Mouse (Mus musculus) liver (tissue): ENCODE data around the gene Igfbp3.

ENCODE experiments used
- DNase-seq: peaks from one replicate; pipeline ENCODE4 v3.0.0-alpha.2; 2020; ENCODE audit warnings: mixed read lengths

Igfbp3 gene

DNA sequence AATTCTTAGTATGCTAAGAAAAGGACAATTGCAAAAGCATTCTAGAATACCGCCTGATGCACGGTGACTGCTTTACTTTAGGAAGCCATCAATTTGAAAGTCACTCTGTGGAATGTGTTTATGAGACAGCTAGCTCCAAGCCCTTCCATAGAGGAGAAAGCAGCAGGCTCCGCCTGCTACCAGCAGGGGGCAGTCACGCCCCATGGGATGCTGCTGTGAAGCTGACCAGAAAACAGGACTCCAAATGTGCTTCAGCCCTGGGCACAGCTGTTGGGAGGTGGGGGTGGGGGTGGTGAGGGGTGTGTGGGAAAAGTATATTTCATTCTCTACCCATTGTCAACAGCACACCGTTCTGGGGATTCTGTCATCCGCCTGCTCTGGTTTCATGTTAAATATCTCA is 3.4 kb downstream of the Igfbp3 start:
- peak; percentile 67 for DNase-seq

DNA sequence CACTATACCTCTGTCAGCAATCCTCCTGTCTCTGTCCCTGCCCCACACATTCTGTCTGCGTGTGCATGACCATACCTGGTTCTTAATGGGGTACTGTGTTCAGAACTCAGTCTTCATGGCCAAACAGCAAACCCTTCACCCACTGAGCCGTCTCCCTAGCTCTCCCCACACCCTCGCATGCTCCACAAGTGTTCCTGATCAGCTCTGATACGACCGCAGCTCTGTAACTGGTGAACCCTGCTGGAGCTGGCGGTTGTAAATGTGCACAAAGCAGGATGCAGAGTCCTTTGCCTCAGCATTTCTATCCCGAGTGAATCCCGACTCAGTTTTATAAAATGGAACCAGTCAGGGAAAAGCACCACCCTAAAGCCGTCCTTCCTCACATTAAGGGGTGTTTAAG is 9.9 kb downstream of the Igfbp3 start:
- no peak for DNase-seq

DNA sequence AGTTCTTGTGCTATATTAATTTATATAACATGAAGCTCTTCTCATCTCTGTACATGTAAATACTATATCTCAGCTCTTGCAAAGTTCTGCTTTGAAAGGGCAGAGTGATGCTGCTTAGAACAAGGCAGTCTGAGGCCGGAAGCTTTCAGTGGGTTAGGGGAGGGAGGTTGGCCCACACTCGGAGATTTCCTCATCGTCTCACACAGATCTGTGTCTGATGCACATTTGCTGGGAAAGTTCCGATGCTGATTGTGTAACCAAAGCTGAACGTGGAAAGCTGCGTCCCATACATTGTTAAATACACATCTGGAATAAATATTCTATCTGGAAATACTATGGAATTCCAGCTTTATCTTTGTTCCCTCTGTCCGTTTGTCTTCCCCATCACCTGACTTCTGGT is 11.5 kb downstream of the Igfbp3 start:
- no peak for DNase-seq

DNA sequence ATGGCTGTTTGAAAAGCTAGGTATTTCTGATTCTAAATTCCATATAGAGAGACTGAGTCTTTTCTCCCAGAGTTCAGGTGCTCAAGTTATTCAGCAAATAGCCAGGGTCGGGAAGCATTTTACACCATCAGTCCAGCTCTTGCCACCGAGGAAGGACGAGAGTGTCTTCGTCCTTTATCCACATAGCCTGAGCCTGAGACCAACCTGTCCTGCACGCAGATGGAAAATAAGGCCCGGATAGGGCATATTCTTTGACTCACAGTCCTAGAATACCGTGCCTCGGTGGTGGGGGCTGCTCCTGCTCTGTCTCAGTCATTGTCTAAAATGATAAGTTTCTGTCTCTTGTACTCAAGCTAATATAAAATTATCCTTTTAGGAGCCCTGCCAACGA is 13.3 kb downstream of the Igfbp3 start:
- no peak for DNase-seq

DNA sequence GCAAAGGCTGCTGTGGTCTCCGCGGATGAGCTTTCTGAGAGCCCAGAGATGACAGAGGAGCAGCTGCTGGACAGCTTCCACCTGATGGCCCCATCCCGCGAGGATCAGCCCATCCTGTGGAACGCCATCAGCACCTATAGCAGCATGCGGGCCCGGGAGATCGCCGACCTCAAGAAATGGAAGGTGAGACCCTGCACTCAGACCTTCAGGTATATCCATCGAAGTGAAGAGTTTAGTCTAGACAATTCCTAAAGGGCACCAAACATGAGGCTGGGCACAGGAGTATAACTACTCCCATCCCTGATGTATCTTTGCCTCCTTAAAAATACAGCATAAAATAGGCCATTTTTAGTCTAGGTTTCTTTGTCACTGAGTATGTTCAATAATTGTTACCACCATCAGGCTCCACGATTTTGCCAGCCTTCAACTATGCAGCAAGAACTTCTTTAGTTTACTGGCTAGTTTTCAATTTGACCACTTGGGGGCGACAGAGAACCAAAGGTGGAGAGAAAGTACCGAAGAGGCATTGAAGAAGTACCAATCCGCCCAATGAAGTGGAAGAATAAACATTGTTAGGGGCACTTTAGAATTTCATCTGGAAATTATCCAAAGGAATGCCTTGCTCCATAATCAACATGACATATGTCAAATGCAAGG is 13.9 kb downstream of the Igfbp3 start:
- DNase-seq = no peak

DNA sequence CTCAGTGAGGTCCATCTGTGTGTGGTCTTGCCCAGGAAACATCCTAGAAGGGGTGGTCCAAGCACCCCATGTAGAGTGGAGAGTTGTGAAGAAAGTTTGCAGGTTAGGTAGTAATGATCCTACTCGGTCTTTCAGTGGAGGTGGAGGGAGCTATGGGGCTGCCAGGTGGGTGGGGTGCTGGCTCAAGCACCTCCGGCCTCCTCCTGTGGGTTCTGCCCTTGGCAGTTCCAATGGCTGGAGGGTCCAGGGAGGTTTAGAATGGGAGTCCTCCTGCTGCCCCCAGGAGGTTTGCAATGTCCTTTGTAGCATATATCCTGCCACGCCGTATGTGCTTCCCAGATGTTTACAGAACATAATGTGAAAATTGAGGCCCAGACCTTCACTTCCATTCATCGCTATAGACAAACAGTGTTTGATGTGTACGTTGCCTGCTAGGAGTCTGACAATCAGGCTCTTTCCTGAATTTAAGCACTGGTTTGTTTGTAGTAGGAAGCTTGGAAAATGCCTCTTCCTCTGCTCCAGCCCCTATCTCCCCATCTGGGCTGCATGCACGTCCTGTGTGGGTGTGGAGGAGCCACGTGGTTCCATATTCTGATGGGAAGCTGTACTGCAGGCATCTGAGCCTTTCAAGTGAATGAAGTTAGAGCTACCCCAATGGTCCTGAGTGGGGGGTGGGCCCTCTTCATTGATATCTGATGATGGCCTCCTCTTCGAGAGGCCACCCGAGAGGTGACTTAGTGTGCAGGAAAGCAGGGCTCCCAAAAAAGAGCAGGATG is 15.1 kb downstream of the Igfbp3 start:
- no peak for DNase-seq

DNA sequence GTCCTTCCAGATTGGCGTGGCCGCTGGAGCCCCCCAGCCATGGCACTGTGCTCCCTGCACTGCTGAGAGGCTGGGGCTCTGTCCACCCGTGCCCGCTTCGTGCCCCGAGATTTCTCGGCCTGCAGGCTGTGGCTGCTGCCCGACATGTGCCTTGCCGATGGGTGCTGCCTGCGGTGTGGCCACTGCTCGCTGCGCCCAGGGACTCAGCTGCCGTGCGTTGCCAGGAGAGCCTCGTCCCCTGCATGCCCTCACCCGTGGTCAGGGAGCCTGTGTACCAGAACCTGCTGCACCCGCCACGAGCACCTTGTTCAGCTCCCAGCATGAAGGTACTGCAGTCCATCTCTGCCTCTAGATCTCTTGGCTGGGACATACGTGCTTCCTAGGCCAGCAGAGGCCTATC is 15.7 kb downstream of the Igfbp3 start:
- no peak for DNase-seq

DNA sequence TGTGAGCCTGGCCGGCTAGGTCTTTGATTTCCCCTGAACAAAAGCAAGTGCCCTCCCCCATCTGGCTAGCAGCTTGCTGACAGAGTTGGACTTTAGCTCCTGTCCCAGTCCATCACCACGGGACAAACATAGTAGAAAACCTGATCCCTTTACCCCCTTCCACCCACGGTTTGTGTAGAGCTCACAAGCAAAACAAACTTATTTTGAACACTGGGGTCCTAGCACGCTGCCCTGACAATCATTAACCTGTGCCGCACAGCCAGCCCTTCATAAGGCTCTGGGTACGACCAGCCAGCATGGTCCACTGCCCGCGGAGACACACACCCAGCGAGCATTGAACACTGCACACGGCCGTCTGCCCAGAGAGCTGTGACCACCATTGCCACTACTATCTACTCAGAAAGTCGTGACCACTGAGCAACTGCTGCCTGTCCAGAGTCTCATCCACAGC is 16.2 kb downstream of the Igfbp3 start, which contains the start of gene Igfbp1:
Gene Igfbp1, plus strand, starts transcription at position 292 of the 451 bp plus-strand sequence.
- DNase-seq = peak; percentile 60

DNA sequence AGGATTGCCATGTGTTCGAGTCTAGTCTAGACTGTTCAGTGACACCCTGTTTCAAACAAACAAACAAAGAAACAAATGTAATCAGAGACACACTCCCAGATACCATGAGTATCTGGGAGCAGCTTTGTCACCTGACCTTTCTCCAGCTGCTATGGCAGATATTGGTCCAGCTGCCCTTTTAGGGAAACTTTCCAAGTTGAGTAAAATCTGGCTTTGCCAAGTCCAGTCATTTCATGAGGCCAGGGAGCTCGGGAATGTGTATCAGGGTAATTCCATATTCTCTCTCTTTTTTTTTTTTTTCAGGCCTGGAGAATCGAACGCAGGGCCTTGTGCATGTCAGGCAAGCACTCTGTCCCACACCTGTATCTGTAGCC is 18.4 kb downstream of the Igfbp3 start:
- no peak for DNase-seq

DNA sequence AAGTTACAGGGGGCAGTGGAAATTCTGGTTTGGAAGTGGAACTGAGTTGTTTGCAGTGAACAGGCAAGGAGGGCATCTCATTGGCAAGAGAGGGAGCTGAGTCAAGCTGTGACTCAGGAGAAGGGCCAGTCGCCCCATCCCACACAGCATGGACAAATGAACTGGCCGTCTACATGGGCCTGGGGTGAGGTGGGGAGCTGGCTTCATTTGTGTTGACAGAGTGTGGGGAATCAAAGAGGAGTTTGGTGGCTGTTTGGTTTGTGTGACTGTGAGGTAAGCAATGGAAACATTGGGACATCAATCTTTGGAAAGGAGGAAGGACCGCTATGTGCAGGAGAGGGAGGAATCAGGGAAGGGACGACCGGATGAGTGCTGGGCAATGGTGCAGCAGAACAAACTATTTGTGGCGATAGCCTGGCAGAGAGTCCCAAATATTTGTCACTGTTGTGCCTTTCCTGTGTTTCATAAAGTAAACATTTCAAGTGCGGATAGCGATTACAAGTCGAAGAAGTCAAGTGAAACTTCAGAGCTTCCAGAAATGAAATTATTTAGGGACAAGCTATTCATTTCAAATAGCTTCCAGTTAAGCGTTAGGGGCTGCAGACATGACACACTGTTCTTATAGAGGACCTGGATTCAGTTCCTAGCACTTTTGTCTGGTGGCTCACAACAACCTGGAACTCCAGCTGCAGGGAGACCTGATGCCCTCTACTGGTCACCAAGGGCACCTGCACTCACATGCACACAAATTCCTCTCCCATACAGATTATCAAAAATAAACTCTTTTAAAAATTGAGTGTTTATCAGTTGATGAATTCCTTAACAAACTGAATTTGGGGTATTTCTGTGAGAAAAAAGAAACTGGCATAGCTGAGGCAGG is 19.1 kb downstream of the Igfbp3 start:
- DNase-seq = no peak

DNA sequence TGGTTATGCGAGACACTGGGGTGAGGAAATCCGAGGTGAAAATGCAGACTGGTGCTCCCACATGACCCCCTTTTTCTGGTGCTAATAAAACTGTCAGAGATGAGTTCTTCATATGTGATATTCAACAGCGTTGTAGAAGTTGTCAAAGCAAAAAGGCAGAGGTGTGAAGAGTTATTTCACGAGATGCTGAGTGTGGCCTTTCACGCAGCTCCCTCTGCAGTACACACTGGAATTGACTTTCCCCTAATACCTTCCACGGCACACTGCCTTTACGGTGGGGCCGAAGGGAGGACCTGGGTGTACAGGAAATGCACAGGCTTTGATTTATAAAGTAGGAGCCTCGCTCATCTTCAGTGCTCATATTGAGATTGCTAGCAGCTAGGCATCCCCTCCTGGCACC is 20.6 kb downstream of the Igfbp3 start:
- DNase-seq = no peak

DNA sequence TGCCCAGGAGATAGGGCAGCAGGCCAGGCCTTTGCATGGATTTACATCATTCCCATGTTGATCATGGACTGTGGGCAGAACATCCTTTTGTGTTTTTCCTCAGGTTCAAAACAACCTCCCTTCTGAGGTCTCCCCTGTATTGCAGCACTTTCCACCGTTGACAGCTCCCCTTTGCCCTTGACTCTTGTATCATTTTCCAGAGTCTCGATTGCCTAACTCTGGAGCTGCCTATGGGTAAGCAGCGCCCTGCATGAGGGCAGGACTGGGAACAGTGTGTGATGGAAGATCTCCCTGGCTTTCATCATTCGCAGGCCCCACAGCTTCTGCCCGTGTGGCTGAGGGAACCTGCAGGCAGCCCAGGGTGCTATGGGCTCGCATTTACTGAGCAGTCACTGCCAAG is 21.0 kb downstream of the Igfbp3 start:
- DNase-seq = peak; percentile 22

DNA sequence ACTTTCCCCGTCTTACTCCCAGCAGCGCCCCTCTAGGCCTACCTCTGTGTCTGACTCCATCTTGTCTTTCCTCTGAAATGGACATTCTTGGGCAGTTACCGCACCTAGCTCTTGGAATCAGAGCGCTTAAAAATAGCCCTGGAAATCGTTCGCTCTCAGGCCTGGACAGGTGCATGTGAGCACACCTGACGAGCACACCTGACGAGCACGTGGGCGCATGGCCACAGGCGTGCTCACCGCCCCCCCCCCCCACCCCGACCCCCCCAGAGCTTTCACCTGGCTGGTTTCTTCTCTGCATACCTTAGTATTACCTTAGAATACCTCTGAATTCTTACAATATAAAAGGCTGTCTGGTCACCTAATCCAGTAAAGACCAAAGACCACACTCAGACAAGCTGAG is 25.3 kb downstream of the Igfbp3 start, which contains the start of gene Gm11985:
Gene Gm11985, minus strand, starts transcription at position 101 of the 400 bp plus-strand sequence.
- DNase-seq = no peak

DNA sequence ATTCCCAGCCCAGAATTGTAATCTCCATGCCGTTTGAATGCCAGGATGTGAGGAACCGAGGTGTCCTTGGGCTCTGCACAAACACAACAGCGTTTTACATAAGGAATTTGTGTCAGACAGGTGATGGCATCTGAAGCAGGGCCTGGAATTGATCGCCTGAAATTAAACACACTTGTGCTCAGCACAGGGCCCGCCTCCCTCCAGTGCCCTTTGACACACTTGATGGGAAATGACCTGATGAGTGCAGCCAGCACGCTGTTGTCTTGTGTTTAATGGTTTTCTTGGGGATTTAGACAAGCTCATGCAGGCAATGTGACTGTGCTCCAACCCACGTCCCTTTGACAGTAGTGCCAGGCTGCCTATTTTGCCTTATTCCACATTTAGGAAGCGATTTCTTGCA is 26.3 kb downstream of the Igfbp3 start:
- no peak for DNase-seq

DNA sequence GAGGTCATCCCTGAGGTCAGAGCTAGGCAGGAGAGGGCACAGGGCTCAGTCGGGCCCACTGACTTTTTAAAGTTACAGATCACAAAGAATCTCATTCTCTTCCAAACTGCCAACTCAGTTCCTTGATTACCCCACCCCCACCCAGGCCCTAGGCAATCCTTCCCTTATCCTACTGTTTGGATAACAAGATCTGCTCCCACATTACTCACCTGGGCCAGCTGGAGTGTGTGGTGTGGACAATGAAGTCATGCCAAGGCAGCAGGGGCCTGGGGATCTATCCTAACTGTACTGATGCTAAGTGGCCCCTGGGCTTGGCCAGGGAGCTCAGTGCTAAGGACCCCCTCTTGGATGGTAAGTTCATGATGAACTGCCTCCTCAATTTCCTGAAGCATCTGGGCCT is 29.3 kb downstream of the Igfbp3 start:
- no peak for DNase-seq

DNA sequence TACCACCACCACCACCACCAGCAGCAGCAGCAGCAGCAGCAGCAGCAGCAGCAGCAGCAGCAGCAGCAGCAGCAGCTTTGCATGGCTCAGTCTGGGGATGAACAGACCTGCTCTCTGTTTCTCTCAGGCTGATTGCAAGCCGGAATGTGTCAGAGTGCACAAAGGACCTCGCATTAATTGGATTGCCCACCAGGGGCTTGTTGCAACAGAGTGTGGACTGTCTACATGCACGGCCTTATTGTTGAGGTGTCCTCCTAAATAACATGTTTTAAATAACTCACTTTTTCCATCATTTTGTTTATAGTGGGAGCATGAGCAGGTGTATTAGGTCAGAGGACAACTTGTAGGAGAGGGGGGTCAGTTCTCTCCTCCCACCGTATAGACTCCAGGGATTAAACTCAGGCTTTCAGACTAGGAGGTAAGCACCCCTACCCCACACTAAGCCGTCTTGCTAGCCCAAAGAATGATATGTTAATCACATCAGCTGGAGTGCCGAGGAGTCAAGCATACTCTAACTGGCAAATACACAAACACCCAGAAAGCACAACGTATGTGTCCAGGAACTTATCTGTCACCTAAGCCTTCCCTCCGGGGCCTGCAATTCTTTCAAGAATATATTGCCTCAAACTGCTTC is 31.2 kb downstream of the Igfbp3 start:
- no peak for DNase-seq

DNA sequence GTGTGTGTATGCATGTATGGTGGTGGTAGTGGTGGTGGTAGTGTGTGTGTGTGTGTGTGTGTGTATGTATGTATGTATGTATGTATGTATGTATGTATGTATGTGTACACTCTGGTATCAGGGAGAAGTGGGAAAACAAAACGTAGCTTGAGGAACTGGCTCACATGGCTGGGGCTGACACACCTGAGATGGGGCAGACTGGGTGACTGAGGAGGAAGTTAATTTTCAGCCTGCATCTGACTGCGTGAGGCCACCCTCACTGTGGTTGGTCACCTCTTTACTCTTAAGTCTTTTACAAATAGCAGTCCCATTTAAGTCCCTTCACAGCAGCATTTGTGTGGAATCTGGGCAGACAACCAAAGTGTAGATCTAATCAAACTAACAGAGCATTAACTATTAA is 34.4 kb downstream of the Igfbp3 start:
- DNase-seq = no peak

DNA sequence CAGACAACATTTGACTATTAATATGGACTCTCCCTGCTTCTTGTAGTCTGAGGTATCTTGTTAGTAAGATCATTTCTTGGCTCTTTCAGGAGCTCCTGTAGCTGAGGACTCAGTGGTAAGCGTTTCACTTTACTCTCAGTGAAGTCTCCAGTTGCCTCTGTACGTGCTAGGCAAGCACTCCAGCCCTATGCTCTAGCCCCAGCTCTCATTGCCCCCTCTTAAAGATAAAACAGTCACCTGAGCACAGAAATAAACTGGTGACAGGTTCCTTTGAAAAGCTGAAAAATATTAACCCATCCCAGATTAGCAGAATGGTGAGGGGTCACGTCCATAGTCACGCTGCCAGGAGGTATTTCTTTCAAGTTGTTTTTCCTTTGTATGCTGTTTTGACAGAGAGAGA is 35.0 kb downstream of the Igfbp3 start:
- DNase-seq = no peak

DNA sequence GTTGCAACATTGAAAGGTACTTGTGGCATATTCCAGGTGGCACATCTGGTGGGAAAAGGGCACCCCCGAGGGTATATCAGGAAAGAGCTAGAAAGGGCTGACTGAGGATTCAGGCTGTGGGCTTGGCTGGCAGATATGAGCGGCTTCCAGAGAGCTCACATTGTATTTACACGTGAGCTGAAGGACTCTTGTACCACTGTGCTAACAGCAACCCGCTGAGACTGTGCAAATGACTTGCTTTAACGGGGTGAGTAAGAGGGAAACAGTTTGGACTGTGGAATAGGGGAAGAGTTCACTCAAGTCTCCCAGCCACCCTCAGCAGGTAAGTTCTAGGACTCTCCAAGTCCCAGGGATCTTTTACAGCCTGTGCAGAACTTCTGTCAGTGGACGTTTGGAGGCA is 40.1 kb downstream of the Igfbp3 start:
- no peak for DNase-seq

DNA sequence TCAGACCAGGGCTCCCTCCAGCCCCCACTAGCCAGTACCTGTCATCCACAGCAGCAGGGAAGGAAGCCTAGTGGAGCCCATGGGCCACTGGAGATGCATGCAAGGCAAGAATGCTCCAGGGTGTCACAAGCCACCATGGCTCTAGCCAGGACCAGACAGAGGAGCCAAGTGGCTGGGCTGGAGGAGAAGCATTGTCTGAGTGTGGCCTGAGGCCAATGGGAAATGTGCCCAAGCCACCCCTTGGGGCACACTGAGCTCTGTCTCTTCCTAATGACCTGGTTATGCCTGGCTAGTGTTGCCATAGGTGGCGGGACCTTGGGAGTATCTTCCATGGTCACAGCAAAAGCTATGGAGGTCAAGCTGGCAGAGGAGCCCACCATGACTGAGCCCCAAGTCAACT is 44.1 kb downstream of the Igfbp3 start:
- DNase-seq = no peak

DNA sequence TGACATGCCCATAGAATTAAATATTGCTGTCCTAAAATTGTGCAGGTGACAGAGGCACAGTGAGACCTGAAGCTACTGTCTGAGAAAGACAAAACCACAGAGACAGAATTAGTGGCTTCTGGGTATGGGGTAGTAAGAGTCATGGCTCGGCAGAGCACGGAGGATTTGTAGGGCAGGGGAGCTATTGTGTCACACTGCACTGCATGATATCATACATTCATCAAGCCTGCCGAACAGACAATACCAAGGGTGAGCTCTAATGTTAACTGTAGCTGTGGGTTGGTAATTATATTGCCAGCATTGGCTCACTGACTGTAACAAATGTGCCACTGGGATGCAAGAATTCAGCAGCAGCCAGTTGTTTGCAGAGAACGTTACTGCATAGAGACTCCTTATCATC is 49.3 kb downstream of the Igfbp3 start:
- no peak for DNase-seq

DNA sequence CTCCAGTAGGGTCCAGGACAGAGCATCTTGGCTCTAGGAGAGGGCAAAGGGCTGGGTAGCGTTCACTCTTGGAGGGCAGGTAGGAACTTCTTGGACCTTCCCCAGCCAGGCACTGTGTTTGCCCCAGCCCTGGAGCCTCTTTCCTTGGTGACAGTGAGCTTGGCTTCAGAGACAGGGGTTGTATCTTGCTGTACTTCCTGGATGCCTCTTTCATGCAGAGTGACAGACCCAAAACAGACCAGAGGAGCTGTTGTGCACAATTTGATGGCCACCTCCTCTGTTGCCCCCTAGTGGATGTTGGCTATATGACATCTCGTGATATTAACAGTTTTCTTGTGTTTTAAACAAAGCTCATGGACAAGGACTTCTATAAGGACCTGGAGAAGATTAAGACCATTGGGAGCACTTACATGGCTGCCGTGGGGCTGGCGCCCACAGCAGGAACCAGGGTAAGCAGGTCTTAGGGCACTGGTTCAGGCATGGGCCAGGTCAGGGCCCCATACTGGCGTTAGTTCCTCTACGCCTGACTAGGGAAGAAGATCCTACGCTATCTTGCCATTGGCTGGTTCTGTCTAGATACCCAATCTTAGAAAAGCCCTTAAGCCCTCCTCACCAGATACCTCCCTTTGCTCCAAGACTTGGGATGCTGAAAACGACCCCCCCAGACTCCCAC is 52.1 kb downstream of the Igfbp3 start:
- DNase-seq = no peak
